Mouse (Mus musculus) spleen, adult 12 weeks (tissue): ENCODE data around the gene Smagp.

Source experiments
- DNase-seq: peaks from one replicate; pipeline ENCODE4 v3.0.0; 2022; ENCODE audit warnings: low spot score

The Smagp gene

DNA sequence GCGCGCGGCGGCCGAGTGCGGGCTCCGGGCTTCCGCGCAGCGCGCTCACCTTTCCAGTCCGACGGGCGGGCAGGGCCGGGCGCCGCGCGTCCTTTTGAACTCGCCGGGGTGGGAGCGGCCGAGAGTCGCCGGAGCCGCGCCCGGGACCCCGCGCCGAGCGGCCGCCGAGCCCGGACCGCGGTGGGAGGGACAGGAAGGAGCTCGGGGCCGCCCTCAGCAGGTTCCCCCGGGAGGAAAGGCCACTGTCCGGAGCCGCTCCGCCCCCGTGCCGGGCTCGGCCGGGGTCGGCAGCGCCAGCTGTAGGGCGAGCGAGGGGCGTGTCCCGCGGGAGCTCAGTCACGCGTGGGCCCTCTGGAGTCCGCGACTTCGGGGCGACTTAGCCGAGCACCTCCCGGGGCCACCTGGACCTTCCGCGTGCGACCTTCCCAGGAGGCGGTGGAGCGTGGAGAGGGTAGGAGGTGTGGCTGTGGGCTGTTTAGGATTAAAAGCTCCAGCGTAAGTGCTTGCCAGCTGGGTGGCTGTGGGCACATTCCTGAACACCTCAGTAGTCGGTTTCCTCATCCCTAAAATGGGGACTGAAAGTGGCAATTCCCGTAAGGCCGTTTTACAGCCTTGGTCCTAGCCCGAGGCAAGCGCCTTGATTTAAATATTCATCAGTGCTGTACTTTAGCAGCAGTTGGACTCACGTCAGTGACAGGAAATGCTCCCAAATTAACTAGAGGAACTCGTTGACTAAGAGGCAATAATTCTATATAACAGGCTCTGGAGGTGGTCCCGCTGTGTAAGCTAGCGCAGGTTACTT is at the start of gene Smagp:
Gene Smagp (minus strand): TSS at position 241 of the 802 bp plus-strand sequence.
- DNase-seq = no peak

DNA sequence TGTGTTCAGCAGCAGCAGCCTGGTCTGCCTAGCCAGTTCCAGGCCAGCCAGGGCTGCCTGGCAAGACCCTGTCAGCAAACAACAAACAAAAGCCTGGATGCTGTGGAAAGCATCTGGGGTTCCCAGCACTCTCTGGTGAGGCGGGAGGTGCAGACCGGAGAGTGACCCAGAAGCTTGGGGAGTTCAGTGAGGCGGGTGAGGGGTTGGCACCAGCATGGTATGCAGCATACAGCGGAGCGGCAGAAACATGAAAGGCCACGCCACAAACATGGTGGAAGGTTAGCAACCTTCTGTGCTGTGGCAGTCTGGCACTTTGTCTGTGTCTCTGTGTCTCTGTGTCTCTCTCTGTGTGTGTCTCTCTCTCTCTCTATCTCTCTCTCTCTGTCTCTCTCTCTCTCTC is 49.7 kb upstream of the Smagp start:
- no peak for DNase-seq

DNA sequence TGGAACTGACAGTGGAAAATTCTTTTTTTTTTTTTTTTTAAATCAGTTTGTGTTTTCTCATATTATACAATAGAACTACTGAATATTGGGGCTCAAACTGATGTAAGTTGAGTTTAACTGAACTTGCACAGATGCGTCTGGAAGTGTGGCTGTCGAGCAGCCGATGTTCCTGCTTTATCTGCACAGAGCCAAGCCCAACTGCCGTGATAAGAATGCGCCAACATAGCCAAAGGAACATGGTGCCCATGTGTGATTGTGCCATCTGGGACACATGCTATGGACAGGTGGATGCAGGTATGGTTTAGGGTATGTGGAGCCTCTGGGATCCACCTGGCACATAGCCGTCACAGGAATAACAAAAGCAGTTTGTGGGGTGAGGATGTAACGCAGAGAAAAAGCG is 49.1 kb upstream of the Smagp start:
- no peak for DNase-seq

DNA sequence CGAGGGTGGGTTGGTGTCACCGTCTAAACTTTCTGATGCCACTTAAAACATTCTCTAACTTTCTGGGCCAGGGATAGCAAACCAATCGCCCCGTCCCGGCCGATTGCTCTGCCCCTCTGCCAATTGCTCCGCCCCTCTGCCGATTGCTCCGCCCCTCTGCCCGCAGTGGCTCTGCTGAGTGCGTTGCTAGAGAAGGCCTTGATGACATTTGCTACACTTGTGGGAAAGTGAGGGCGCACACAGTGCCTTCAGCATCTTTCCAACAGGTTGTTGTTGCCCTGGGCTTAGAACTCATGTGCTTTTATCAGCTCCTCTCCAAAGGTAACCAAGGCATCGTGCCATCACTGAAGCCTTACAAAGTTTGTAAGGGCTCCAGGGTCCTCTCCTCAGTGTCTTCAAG is 48.5 kb upstream of the Smagp start:
- peak; percentile 65 for DNase-seq

DNA sequence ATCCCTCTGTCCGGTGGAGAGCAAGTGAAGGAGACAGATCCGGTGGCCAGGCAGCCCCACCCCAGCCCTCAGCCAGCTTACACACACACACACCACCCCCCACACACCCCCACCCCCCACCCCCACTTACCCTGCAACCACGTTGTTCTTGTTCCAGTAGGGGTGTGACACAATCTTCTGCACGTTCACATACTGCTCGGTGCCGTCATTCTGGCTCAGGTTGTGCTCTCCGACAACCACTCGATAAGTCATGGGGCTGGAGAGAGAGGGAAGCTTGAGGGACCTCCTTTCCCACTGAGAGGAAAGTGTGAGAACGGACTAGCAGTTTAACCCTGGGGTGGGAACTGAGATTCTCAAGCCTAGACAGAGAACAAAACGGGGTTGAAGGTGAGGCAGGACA is 47.7 kb upstream of the Smagp start:
- no peak for DNase-seq

DNA sequence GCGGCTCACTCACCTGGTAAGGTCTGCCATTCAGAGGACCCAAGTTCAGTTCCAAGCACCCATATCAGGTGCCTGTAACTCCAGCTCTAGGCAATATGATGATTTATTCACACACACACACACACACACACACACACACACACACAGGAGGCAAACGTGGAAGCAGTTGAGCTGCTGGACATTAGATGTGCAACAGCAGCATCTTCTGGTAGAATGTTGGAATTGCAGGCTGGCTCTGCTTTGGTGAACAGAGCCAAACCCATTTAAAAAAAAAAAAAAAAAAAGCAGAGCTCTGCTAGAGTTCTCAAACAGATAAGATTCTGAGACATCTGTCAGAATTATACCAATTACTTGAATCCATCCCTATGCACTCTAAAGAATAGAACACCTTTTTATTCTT is 46.3 kb upstream of the Smagp start:
- peak; percentile 72 for DNase-seq

DNA sequence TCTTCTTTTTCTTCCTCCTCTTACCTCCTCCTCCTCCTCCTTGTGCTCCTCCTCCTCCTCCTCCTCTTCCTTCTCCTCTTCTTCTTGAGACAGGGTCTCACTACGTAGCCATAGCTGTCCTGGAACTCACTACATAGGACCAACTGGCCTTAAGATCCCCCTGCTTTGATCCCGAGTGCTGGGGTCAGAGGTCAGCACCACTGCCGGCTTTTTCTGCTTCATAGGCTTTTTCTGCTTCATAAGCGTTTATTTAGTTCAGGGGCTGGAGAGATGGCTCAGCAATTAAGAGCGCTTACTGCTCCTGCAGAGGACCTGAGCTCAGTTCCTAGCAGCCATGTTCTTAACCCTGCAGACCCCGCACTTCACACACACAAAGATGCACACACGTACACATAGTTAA is 45.0 kb upstream of the Smagp start:
- no peak for DNase-seq

DNA sequence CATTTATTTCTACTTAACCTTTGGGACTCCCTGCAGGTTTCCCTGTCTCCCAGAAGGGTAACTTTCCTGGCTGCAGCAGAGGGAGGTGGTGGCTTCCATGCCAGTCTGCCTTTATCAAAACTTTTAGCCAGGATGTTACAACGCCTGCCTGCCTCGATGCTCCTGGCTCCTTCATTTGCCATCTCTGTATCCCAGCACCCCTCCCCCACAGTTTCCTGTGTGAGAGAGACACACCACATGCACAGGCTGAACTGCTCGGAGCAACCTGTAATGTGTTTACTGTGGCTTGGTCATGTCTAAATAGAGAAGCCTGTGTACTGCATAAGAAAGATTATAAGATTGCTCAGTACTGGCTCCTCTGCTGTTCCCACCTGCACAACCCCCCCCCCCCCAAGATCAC is 43.6 kb upstream of the Smagp start:
- DNase-seq = no peak

DNA sequence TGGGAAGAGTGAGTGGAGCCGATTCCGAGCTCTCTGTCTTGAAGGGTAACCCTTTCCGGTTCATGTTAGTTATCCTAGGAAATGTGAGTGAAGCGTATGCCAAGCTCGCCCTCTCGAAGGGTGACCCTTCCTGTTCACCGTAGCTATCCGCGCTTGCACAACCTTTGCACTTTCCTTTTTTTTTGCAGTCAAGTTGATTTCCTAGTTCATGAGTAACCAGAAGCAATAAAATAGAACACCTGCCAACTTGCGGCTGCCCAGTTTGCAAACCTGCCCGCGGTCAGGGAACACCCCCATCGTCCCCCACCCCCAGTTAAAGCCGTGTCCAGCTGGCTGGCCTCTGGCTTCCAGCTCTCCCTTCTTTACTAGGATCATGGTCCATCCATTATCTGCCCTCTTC is 42.3 kb upstream of the Smagp start:
- no peak for DNase-seq

DNA sequence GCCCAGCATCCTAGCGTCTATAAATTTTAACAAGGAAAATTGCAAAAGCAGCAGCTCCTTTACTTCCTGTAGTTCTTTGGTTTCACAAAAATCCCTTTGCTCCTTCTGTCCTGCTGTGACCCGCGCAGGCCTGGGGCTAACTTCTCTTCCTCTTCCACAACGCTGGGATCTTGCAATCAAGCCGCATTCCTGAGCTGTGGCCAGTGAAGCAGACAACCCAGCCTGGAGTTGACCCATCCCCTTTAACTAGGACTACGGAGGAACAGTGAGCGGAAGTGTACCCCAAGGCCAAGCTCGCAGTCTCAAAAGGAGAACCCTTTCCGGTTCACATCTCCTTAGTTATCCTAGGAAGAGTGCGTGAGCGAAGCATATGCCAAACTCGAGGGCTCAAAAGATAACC is 41.8 kb upstream of the Smagp start:
- DNase-seq = no peak

DNA sequence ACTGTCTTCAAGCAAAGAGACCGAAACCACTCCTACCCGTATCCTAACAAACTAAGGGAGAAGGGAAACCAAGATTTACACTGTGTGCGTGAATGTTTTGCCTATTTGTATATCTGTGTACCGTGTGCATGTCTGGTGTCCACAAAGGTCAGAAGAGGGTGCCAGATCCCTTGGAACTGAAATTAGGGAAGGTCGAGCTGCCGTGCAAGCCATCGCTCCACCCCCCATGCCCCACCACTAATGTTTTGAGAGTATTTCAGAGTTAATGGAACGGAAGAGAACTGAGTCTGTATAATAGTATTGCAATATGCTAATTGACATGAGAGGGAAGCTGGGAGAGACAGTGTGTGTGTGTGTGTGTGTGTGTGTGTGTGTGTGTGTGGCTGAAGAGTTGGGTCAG is 40.9 kb upstream of the Smagp start:
- DNase-seq = no peak

DNA sequence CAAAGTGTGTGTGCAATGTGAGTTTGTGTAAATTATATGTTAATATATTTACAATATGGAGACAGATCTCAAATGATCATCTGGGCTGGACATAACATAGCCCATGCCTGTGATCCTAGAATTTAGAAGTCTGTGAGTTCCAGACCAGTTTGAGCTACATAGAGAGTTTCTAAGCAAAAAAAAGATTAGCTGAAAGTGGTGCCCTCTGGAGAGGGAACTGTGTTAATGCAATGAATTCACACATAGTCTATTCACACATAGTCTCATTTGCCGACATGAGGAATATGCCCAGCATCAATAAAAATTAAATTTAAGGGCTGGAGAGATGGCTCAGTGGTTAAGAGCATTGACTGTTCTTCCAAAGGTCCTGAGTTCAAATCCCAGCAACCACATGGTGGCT is 39.8 kb upstream of the Smagp start:
- DNase-seq = no peak

DNA sequence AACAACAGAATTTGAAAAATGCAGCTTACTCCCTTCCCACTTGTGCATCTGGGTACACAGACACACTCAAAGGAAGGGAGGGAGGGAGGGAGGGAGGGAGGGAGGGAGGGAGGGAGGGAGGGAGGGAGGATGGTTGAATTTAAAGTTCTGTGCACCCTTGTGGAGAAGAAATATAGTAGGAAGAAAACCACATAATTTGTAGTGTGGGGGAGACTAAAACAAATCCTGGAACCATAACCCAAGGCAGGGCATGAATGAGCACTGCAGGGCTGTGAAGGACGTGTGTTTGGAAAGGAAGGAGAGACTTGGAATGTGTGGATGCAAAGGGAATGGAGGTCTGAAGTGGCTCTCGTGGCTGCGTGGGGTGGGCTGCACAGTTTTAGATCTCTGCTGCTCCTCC is 38.7 kb upstream of the Smagp start:
- no peak for DNase-seq

DNA sequence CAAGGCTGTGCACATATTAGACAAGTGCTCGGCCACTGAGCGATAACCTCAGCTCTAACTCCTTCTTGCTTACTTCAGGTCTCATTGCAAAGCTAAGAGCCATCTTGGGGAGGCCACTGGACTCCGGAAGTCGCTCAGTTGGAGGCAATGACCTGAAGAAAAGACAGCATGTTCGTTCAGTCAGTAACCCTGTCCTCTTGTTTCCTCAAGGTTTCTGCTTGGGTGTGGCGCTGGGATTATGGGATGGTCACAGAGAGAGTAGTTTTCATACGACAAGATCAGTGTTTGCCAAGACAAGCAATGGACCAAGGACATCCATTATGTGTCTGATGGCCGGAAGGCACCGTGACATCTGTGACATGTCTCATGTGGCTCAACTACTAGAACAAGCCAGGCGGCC is 37.8 kb upstream of the Smagp start:
- no peak for DNase-seq

DNA sequence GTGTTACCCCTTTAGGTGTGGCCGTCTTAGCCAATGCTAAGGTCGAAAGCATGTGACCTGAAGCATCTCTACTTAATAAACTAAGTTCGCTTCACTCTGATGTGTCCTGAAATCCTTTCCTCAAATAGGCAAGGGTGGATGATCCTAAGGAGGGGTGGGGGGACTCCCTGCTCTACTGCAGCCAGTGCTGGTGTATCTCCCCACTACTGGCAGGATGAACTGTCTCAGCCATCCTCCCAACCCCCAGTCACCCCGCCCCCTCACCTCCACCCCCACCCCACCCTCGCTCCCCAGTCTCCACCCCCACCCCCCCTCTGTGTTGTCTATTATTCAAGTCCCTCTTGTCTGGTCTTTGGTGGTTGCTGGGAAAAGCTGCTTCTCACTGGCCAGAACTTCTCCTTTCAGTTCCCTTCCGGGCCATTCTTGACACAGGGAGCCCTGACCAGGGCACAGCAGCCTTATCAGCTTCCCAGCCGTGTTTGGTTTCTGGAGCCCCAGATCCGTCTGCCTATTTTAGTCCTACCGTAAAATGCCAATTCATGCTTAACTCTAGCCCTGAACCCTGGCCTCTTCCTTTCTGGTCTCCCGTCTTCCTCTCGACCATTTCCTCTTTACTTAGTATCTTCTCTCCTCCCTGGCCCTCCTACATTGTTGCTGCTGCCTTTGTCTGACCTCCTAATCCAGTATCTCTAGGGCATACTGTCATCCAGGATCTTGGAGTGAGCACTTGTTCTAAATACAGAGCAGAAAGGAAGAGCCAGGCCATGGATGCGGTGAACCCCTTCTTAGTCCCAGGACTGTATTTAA is 37.0 kb upstream of the Smagp start:
- no peak for DNase-seq

DNA sequence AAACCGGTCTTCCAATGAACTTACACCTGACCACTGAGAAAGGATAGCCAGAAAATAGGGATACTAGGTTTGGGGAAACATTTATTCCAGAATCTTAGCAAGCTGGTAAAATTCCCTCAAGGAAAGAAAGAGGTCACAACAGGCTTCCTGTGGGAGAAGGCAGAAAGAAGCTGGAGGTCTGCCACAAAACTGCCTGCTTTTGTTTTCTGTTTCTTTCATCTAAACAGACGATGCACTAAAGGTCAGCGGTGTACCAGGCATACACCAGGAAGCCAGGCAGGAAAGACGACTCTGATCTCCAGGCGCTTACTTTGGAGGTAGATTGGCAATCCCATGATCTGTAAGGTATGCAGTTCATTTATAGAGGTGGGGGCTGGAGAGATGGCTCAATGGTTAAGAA is 34.1 kb upstream of the Smagp start:
- DNase-seq = no peak

DNA sequence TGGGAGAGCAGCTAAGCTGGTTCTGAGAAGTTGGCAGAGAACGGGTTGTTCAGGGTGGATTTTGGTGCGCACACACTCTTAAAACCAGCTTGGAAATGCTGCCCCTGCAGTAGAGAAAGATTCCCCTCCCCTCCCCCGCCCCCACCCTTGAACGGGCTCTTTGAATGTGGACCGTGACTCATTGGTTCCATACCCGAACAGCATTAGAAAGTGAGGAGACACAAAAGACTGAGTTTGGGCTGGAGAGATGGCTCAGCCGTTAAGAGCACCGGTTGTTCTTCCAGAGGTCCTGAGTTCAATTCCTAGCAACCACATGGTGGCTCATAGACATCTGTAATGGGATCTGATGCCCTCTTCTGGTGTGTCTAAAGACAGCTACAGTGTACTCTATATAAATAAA is 33.3 kb upstream of the Smagp start:
- no peak for DNase-seq

DNA sequence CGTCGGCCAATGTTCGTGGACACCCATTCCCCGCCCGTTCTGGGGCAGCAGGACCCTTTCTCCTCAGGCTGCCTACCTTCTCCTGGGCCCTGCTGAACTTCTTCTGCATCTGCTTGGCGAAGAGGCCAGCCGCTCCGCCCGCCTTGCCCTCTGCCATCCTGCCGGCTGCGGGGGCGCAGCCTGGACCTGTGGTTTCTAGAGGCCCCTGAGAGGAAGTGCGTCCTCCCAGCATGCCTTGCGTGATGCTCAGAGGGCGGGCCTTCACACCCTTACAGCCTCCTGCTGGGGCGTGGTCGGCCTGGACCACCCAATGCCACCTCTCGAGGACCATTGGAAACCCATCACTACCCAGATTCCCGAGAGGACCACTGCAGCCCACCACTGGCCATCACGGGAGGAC is 32.6 kb upstream of the Smagp start, which contains the start of gene Bin2:
Gene Bin2 (minus strand): TSS at position 217 of the 400 bp plus-strand sequence.
- peak; percentile 63 for DNase-seq

DNA sequence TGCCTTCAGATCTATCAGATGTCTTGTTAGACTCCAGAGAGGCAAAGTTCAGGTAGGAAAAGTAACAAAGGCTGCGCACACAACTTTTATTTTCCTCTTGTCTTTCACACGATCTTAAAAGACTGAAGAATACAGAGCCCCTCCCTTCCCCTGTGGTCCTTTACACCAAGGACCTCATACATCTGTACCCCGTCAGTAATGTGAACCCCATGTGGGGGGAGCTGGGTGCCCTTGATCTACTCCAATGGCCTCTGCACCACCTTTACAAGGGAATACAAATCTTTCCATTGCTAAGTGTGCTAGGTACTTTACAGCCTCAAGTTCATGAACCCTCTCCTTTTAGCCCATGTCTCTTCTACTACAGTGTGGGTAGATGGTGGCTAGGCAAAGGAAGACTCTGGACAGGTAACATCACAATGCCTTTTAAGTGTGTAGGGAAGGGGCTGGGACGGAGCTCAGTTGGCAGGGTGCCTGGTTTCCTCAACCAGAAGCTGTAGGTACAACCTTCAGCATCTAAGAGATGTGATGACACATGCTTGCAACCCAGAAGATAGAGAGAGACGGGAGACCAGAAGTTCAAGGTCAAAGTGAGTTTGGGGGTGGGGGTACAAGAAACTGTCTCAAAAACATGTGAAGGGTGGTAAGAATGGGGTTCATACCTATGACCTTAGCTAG is 31.3 kb upstream of the Smagp start:
- no peak for DNase-seq

DNA sequence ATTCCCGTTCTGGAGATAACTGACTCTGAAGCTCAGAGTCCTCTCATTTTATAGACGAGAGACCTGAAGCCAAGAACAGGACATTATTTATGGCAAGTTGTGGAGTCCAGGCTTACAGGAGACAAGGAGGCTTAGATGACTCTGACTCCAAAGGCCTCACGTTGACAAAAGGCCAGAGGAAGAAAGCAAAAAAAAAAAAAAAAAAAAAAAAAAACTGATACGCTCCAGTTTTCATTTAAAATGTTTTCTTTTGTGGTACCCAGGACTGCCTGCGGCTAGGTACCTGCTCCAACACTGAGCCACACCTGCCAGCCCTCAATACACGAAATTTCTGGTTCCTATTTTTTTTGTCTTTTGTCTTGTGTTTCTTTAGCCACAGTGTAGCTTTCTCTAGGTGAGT is 30.7 kb upstream of the Smagp start:
- no peak for DNase-seq

DNA sequence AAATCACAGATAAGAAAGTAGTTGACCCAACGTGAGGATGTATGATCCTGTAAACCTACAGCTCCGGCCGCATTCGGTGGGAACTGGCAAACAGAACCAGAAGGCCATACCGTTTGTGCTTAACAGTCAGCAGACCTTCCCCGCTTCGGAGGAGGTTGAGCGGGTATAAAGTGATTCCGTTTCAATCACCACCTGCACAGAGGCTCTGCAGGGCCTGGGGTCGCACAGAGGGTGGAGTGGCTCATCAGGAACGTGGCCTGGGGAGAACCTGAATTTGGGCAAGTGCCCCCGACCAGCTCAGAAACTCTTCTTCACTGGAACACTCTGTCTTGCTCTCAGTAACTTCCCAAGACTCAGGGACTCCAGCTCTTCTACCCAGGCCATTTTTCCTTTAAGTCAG is 30.1 kb upstream of the Smagp start:
- DNase-seq = no peak

DNA sequence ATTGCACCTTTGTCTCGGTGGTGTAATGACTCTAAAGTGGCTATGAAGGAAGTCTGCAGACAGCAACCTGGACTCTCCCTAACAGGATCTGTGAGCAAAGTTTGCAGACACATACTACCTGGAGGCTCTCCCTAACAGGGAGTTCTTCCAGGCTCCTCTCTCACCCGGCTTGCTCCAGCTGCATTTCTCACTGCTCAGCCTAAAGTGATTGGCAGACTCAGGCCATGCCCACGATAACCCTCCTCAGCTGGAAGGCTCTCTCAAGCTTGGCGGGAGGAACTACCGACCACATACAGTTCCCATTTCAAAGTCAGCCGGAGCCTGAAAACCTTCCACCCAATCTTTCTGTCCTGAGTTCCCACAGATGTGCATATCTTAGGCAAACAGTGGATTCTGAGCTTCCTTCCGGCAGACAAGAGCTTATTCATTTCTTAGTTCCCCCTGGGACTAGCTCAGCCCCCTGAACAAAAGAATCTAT is 29.5 kb upstream of the Smagp start:
- DNase-seq = no peak
